Mouse (Mus musculus): ENCODE results near the gene Xaf1.

DNA sequence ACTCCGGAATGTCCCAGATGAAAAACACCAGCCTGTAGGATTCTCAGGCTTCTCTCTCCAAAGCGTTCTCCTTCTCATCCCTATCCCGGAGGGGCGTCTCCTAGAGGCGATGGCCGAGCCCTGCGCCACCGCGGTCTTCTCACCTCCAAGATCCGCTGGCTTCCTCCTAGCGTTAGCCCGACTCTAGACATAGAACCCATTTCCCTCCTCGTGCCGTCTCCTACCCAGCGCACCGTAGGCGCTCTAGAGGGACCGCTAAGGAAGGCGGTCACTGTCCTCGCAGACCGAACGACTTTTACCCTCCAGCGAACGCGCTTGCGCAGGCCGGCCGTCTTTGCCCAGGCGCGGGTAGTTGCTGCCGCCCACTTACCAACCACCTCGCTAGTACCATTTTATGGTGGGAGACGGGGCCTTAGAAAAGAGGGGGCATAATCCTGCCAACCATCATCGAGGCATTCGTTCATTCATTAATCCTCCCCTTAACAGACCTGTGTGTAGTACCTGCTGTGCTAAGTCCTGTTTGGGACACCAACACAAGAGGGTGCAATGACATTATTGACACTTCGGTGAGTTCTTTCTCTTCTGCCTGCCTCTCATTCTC lies 34.4 kb upstream of the Xaf1 start, which contains the start of gene Slc13a5:
- TF ChIP-seq CTCF (IDR thresholded peaks at IDR 0.05; ENCODE audit: extremely low read depth, insufficient read length, insufficient replicate concordance, low read depth, low read length) (no peak), POLR2A (IDR thresholded peaks at IDR 0.05; ENCODE audit: low read depth, low read length) (no peak)
